Mouse (Mus musculus) embryonic facial prominence, embryonic 11.5 days (tissue): ENCODE data around the gene Micu1. TPM values are rescaled to one million over a fixed set of nuclear protein-coding genes. Genes with fewer than 3 reads are reported as not detected.

Experiments
- ATAC-seq: fragments of 200-750 bp; cut with Nextera tagmentation; replicated peaks from 2 replicates; pipeline ENCODE4 v1.8.0; 2017; ENCODE audit warnings: low read depth; ENCODE audit not compliant: insufficient number of reproducible peaks, low FRiP score, low TSS enrichment
- DNase-seq: peaks from one replicate; pipeline ENCODE4 v3.0.0-alpha.2; 2015; ENCODE audit warnings: low spot score
- H3K27ac ChIP-seq: fragments of 300-500 bp; sonication (generic); replicated peaks from 2 replicates; pipeline ENCODE4 v1.5.1; 2014; ENCODE audit warnings: mild to moderate bottlenecking, low read depth, low read length, control low read depth
- H3K27me3 ChIP-seq: fragments of 300-500 bp; sonication (generic); 2 replicates; pipeline ENCODE4 v1.6.1; 2014; ENCODE audit warnings: mild to moderate bottlenecking, low read length, moderate library complexity, mixed read lengths; ENCODE audit not compliant: control insufficient read depth, insufficient read depth
- H3K36me3 ChIP-seq: fragments of 300-500 bp; sonication (generic); replicated peaks from 2 replicates; pipeline ENCODE4 v1.6.1; 2014; ENCODE audit warnings: low read depth, mild to moderate bottlenecking, low read length, moderate library complexity, mixed read lengths; ENCODE audit not compliant: control insufficient read depth, insufficient read depth
- H3K4me1 ChIP-seq: fragments of 300-500 bp; sonication (generic); 2 replicates; pipeline ENCODE4 v1.6.1; 2014; ENCODE audit warnings: low read length, mixed read lengths; ENCODE audit not compliant: control insufficient read depth, insufficient read depth
- H3K4me2 ChIP-seq: fragments of 300-500 bp; sonication (generic); 2 replicates; pipeline ENCODE4 v1.6.1; 2014; ENCODE audit warnings: low read depth, mild to moderate bottlenecking, control low read depth, low read length, moderate library complexity
- H3K4me3 ChIP-seq: fragments of 300-500 bp; sonication (generic); 2 replicates; pipeline ENCODE4 v1.5.1; 2014; ENCODE audit warnings: low read depth, low read length, control low read depth
- H3K9ac ChIP-seq: fragments of 300-500 bp; sonication (generic); replicated peaks from 2 replicates; pipeline ENCODE4 v1.6.1; 2014; ENCODE audit warnings: mild to moderate bottlenecking, control low read depth, low read length
- H3K9me3 ChIP-seq: fragments of 300-500 bp; sonication (generic); replicated peaks from 2 replicates; pipeline ENCODE4 v1.6.1; 2016; ENCODE audit warnings: mild to moderate bottlenecking, low read length, inconsistent platforms, mixed read lengths; ENCODE audit not compliant: control insufficient read depth
- WGBS: fragments of 180-500 bp; shearing (Covaris S2); extraction: QIAGEN DNeasy Blood & Tissue Kit; methylation state at CpG from one replicate; pipeline ENCODE4 v1.1.7; 2014; 5-methylcytosine and 5-hydroxymethylcytosine counted together
- polyA plus RNA-seq: library from polyadenylated mRNA; unstranded; fragments of >200 nt; fragmentation: Nextera tagmentation; extraction: Ambion mirVana; gene quantifications from 2 replicates; pipeline ENCODE4 v1.2.1, GENCODE M21; 2014

The Micu1 gene
- polyA plus RNA-seq, 1 experiment from 2014 or later, result 52.6 TPM

GRCm38 (mm10) chr10:59781205-59781931 is 79.1 kb downstream of the Micu1 start:
- WGBS, result 58% methylated on average over 7 of the region's 7 CpGs
- no peaks in the 10 kb centered on the region for H3K27me3 ChIP-seq
- ATAC-seq, result peak; percentile 62; the same call in 1 of the 2 replicates
- no peak overlapping the region for H3K9ac ChIP-seq
- no peaks in the 10 kb centered on the region for H3K9me3 ChIP-seq
- no peaks in the 10 kb centered on the region for H3K36me3 ChIP-seq
- no peak overlapping the region for H3K4me3 ChIP-seq
- peak; percentile 15 for DNase-seq
- H3K27ac ChIP-seq, result no peak overlapping the region
- no peak overlapping the region for H3K4me2 ChIP-seq
- H3K4me1 ChIP-seq, result no peaks in the 10 kb centered on the region; the same call in 1 of the 2 replicates

- Histone ChIP-seq H3K4me3 (no peak overlapping the region), H3K27ac (no peak overlapping the region), H3K4me1 (no peaks in the 10 kb centered on the region; the same call in 1 of the 2 replicates), H3K36me3 (no peaks in the 10 kb centered on the region), H3K9ac (no peak overlapping the region), H3K27me3 (no peaks in the 10 kb centered on the region), H3K9me3 (no peaks in the 10 kb centered on the region), H3K4me2 (no peak overlapping the region)
- DNase-seq, result peak; percentile 36
- 57% methylated on average over 18 of the region's 18 CpGs for WGBS
- no peak for ATAC-seq
Measured at GRCm38 (mm10) chr10:59784731-59785685, 82.7 kb downstream of the Micu1 start.

- H3K36me3 ChIP-seq, result no peaks in the 10 kb centered on the region
- H3K4me1 ChIP-seq, result no peaks in the 10 kb centered on the region; the same call in 1 of the 2 replicates
- DNase-seq (no peak), ATAC-seq (no peak)
- H3K4me2 ChIP-seq, result no peak overlapping the region
- H3K9ac ChIP-seq, result no peak overlapping the region
- H3K27ac ChIP-seq, result no peak overlapping the region
- no peaks in the 10 kb centered on the region for H3K9me3 ChIP-seq
- H3K4me3 ChIP-seq, result no peak overlapping the region
- 77% methylated on average over 5 of the region's 5 CpGs for WGBS
- no peaks in the 10 kb centered on the region for H3K27me3 ChIP-seq
Measured at GRCm38 (mm10) chr10:59786289-59786688, 84.0 kb downstream of the Micu1 start.

- Histone ChIP-seq H3K9ac (no peak overlapping the region), H3K27ac (no peak overlapping the region), H3K27me3 (no peaks in the 10 kb centered on the region), H3K4me1 (no peaks in the 10 kb centered on the region; the same call in 1 of the 2 replicates), H3K4me2 (no peak overlapping the region), H3K36me3 (no peaks in the 10 kb centered on the region), H3K4me3 (no peak overlapping the region), H3K9me3 (no peaks in the 10 kb centered on the region)
- DNase-seq (no peak), ATAC-seq (no peak)
- WGBS, result 83% methylated on average over 11 of the region's 11 CpGs
Measured at GRCm38 (mm10) chr10:59787140-59787800, 85.0 kb downstream of the Micu1 start.

- ATAC-seq (no peak), DNase-seq (no peak)
- 76% methylated on average over 8 of the region's 8 CpGs for WGBS
- Histone ChIP-seq H3K4me1 (no peaks in the 10 kb centered on the region; the same call in 1 of the 2 replicates), H3K9ac (no peak overlapping the region), H3K36me3 (no peaks in the 10 kb centered on the region), H3K4me3 (no peak overlapping the region), H3K27me3 (no peaks in the 10 kb centered on the region), H3K9me3 (no peaks in the 10 kb centered on the region), H3K27ac (no peak overlapping the region), H3K4me2 (no peak overlapping the region)
Measured at GRCm38 (mm10) chr10:59787870-59788269, 85.6 kb downstream of the Micu1 start.

- H3K27me3 ChIP-seq, result no peaks in the 10 kb centered on the region
- no peaks in the 10 kb centered on the region for H3K36me3 ChIP-seq
- H3K4me2 ChIP-seq, result no peak overlapping the region
- WGBS, result 79% methylated on average over 11 of the region's 11 CpGs
- no peak overlapping the region for H3K4me3 ChIP-seq
- ATAC-seq, result no peak
- no peaks in the 10 kb centered on the region for H3K9me3 ChIP-seq
- DNase-seq, result no peak
- no peak overlapping the region for H3K27ac ChIP-seq
- no peak overlapping the region for H3K9ac ChIP-seq
- no peaks in the 10 kb centered on the region for H3K4me1 ChIP-seq
Measured at GRCm38 (mm10) chr10:59790291-59790929, 88.1 kb downstream of the Micu1 start.

- no peak overlapping the region for H3K27ac ChIP-seq
- whole genome bisulfite sequencing, result 74% methylated on average over 5 of the region's 5 CpGs
- DNase-seq, result no peak
- no peak overlapping the region for H3K4me2 ChIP-seq
- H3K9me3 ChIP-seq, result no peaks in the 10 kb centered on the region
- no peak overlapping the region for H3K4me3 ChIP-seq
- no peaks in the 10 kb centered on the region for H3K36me3 ChIP-seq
- no peak overlapping the region for H3K9ac ChIP-seq
- no peaks in the 10 kb centered on the region for H3K4me1 ChIP-seq
- no peaks in the 10 kb centered on the region for H3K27me3 ChIP-seq
- no peak for ATAC-seq
Measured at GRCm38 (mm10) chr10:59791896-59792295, 89.6 kb downstream of the Micu1 start.
